Mouse (Mus musculus) MEL (cell line): Measurements from ENCODE around the gene Mip. TPM values are rescaled to one million over a fixed set of nuclear protein-coding genes. Genes with fewer than 3 reads are reported as not detected.

Experiments
- BHLHE40 ChIP-seq: IDR thresholded peaks from 2 replicates; pipeline ENCODE4 v1.6.1; 2012; ENCODE audit warnings: low read depth, mild to moderate bottlenecking, inconsistent platforms, low read length, improper control_type of control experiment, borderline replicate concordance
- CHD2 ChIP-seq: IDR thresholded peaks from 2 replicates; pipeline ENCODE4 v1.6.1; 2011; ENCODE audit warnings: low read length, improper control_type of control experiment
- CTCF ChIP-seq, 3 experiments: IDR thresholded peaks in 2 of 3; conservative IDR thresholded peaks in 1 of 3; 2 replicates each; pipeline ENCODE4 v1.5.1; 2011 to 2012; ENCODE audit warnings: low read length in 3 of 3, low read depth in 2 of 3, mild to moderate bottlenecking in 2 of 3, improper control_type of control experiment in 1 of 3, inconsistent platforms in 1 of 3, mixed read lengths in 1 of 3, moderate library complexity in 1 of 3; ENCODE audit not compliant: control insufficient read depth in 1 of 3, insufficient read depth in 1 of 3, poor library complexity in 1 of 3, severe bottlenecking in 1 of 3
- ELF1 ChIP-seq: IDR thresholded peaks from 2 replicates; pipeline ENCODE4 v1.6.1; 2014; ENCODE audit warnings: low read depth, mild to moderate bottlenecking, inconsistent platforms, low read length, improper control_type of control experiment, moderate library complexity
- EP300 ChIP-seq, 2 experiments: IDR thresholded peaks; 2 replicates each; pipeline ENCODE4 v1.6.1; 2011; ENCODE audit warnings: improper control_type of control experiment in 2 of 2, low read length in 2 of 2, low read depth in 1 of 2, mild to moderate bottlenecking in 1 of 2
- GABPA ChIP-seq: IDR thresholded peaks from 2 replicates; pipeline ENCODE4 v1.6.1; 2012; ENCODE audit warnings: low read depth, mild to moderate bottlenecking, inconsistent platforms, low read length, improper control_type of control experiment, moderate library complexity
- GATA1 ChIP-seq: IDR thresholded peaks from 2 replicates; pipeline ENCODE4 v1.6.1; 2011; ENCODE audit warnings: low read depth, low read length, improper control_type of control experiment
- HCFC1 ChIP-seq: IDR thresholded peaks from 2 replicates; pipeline ENCODE4 v1.6.1; 2012; ENCODE audit warnings: low read depth, mild to moderate bottlenecking, inconsistent platforms, low read length, improper control_type of control experiment, moderate library complexity
- JUND ChIP-seq: IDR thresholded peaks from 2 replicates; pipeline ENCODE4 v1.6.1; 2011; ENCODE audit warnings: low read depth, mild to moderate bottlenecking, improper control_type of control experiment, low read length
- KAT2A ChIP-seq: conservative IDR thresholded peaks from 2 replicates; pipeline ENCODE4 v1.6.1; 2012; ENCODE audit warnings: low read depth, low read length, improper control_type of control experiment, inconsistent platforms
- MAFK ChIP-seq: IDR thresholded peaks from 2 replicates; pipeline ENCODE4 v1.6.1; 2011; ENCODE audit warnings: low read depth, mild to moderate bottlenecking, low read length, improper control_type of control experiment, borderline replicate concordance
- MAX ChIP-seq: IDR thresholded peaks from 2 replicates; pipeline ENCODE4 v1.6.1; 2011; ENCODE audit warnings: low read length, improper control_type of control experiment
- MAZ ChIP-seq: IDR thresholded peaks from 2 replicates; pipeline ENCODE4 v1.6.1; 2012; ENCODE audit warnings: low read depth, mild to moderate bottlenecking, inconsistent platforms, low read length, improper control_type of control experiment
- POLR2A ChIP-seq, 2 experiments: IDR thresholded peaks; 2 replicates each; pipeline ENCODE4 v1.6.1; 2011 to 2012; ENCODE audit warnings: low read length in 2 of 2, mild to moderate bottlenecking in 2 of 2, control low read depth in 1 of 2, improper control_type of control experiment in 1 of 2, low read depth in 1 of 2, moderate library complexity in 1 of 2; ENCODE audit not compliant: control insufficient read depth in 1 of 2, insufficient read depth in 1 of 2, poor library complexity in 1 of 2
- POLR2AphosphoS2 ChIP-seq: IDR thresholded peaks from 2 replicates; pipeline ENCODE4 v1.6.1; 2011; ENCODE audit warnings: low read length, improper control_type of control experiment
- POLR2AphosphoS5 ChIP-seq: IDR thresholded peaks from 2 replicates; pipeline ENCODE4 v1.6.1; 2012; ENCODE audit warnings: low read depth, borderline replicate concordance, mild to moderate bottlenecking, inconsistent platforms, low read length, moderate library complexity, mixed read lengths
- RAD21 ChIP-seq: IDR thresholded peaks from 2 replicates; pipeline ENCODE4 v1.6.1; 2011; ENCODE audit warnings: mild to moderate bottlenecking, low read depth, low read length, improper control_type of control experiment
- RCOR1 ChIP-seq: IDR thresholded peaks from 2 replicates; pipeline ENCODE4 v1.6.1; 2012; ENCODE audit warnings: low read depth, mild to moderate bottlenecking, inconsistent platforms, low read length, improper control_type of control experiment
- SMC3 ChIP-seq: IDR thresholded peaks from 2 replicates; pipeline ENCODE4 v1.6.1; 2011; ENCODE audit warnings: low read depth, low read length, improper control_type of control experiment
- TBP ChIP-seq: IDR thresholded peaks from 2 replicates; pipeline ENCODE4 v1.8.0; 2011; ENCODE audit warnings: low read depth, low read length, improper control_type of control experiment
- UBTF ChIP-seq: IDR thresholded peaks from 2 replicates; pipeline ENCODE4 v1.6.1; 2012; ENCODE audit warnings: low read depth, mild to moderate bottlenecking, inconsistent platforms, low read length, improper control_type of control experiment, moderate library complexity, borderline replicate concordance; ENCODE audit not compliant: insufficient read depth
- USF1 ChIP-seq: IDR thresholded peaks from 2 replicates; pipeline ENCODE4 v1.6.1; 2014; ENCODE audit warnings: low read depth, mild to moderate bottlenecking, inconsistent platforms, low read length, improper control_type of control experiment, moderate library complexity
- USF2 ChIP-seq, 2 experiments: IDR thresholded peaks; 2 replicates each; pipeline ENCODE4 v1.6.1; 2011 to 2012; ENCODE audit warnings: improper control_type of control experiment in 2 of 2, low read length in 2 of 2, borderline replicate concordance in 1 of 2, inconsistent platforms in 1 of 2, low read depth in 1 of 2, mild to moderate bottlenecking in 1 of 2; ENCODE audit not compliant: insufficient read depth in 1 of 2
- ZC3H11A ChIP-seq: IDR thresholded peaks from 2 replicates; pipeline ENCODE4 v1.6.1; 2012; ENCODE audit warnings: low read depth, mild to moderate bottlenecking, inconsistent platforms, low read length, improper control_type of control experiment
- ZNF384 ChIP-seq: IDR thresholded peaks from 2 replicates; pipeline ENCODE4 v1.6.1; 2012; ENCODE audit warnings: low read depth, mild to moderate bottlenecking, inconsistent platforms, low read length, improper control_type of control experiment
- polyA plus RNA-seq, 2 experiments: library from polyadenylated mRNA; stranded (reverse) in 1 of 2; unstranded in 1 of 2; fragments of >175 nt in 1 of 2; fragments of >200 nt in 1 of 2; gene quantifications; 2 replicates each; pipeline versions ENCODE4 v1.2.1 to v1.2.4; 2012; ENCODE audit warnings: low replicate concordance in 2 of 2, low read depth in 1 of 2; ENCODE audit not compliant: insufficient read length in 2 of 2, insufficient read depth in 1 of 2, missing spikeins in 1 of 2
- total RNA-seq: library from RNA; depleted of rRNA; stranded (reverse); fragments of 300-350 nt; gene quantifications from 2 replicates; pipeline ENCODE4 v1.2.3, GENCODE M21; 2012

Gene Mip
- total and polyA plus RNA-seq, 3 experiments, result 0.04 TPM; not detected in 2

DNA sequence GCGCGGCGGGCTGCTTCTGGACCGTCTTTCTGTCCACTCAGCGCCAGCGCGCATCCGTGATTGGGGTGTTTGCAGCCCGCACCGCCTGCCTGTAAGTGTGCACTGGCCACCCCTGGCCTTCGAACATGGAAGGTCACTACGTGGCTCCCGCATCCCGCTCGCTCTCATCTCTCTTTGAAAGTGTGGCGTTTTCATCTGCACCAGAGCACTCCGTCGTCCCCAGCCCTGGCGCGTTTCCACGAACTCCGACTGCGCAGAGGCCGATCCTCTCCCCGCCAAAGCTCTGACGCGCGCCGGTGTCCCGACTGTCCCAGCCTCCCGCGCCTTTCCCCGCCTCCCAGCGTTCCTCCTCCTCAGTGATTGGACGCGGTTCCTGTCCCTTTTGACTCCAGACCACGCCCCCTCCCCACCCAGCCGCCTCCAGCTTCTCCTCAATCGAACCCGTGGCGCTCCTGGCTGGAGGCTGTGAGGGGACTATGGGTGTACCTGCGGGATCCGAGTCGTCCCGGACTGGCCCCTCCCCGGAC is 31.6 kb upstream of the Mip start, which contains the start of gene Gls2 (continued):
- no peak for TF ChIP-seq ELF1
- TF ChIP-seq HCFC1, result no peak
- TF ChIP-seq MAX, result peak; percentile 27; the same call in 1 of the 2 replicates
- no peak for TF ChIP-seq MAFK
- no peak for TF ChIP-seq POLR2AphosphoS2
- TF ChIP-seq ZC3H11A, result no peak
- no peak for TF ChIP-seq CHD2
- peak; percentile 58 to 62; a peak in 2 of 4 replicates for TF ChIP-seq POLR2A (IDR thresholded peaks at IDR 0.05; ENCODE audit: control insufficient read depth in 1 of 2, insufficient read depth in 1 of 2, low read depth in 1 of 2, low read length in 2 of 2, poor library complexity in 1 of 2)
- no peak for TF ChIP-seq UBTF
- TF ChIP-seq USF2 (IDR thresholded peaks at IDR 0.05; ENCODE audit: borderline replicate concordance in 1 of 2, insufficient read depth in 1 of 2, low read depth in 1 of 2, low read length in 2 of 2), result no peak
- no peak for TF ChIP-seq USF1
- TF ChIP-seq RCOR1, result no peak
- TF ChIP-seq JUND, result no peak
- no peak for TF ChIP-seq CTCF (IDR thresholded peaks at IDR 0.05 in 2 of 3, conservative IDR thresholded peaks at IDR 0.05 in 1 of 3; ENCODE audit: control insufficient read depth in 1 of 3, insufficient read depth in 1 of 3, low read depth in 2 of 3, low read length in 3 of 3, poor library complexity in 1 of 3, severe bottlenecking in 1 of 3)
- no peak for TF ChIP-seq GABPA
- TF ChIP-seq ZNF384, result no peak
- no peak for TF ChIP-seq RAD21
- TF ChIP-seq EP300 (IDR thresholded peaks at IDR 0.05; ENCODE audit: low read depth in 1 of 2, low read length in 2 of 2), result no peak
- TF ChIP-seq POLR2AphosphoS5, result no peak
- TF ChIP-seq KAT2A, result no peak
- TF ChIP-seq GATA1, result no peak
- peak; percentile 40; the same call in 1 of the 2 replicates for TF ChIP-seq TBP
- no peak for TF ChIP-seq SMC3
- no peak for TF ChIP-seq MAZ
- TF ChIP-seq BHLHE40, result no peak
